Mouse (Mus musculus): Measurements from ENCODE around the gene Ifi205.
"Not testable (repeated sequence)": the region's sequence is repeated elsewhere in the genome, so short reads cannot be mapped to it uniquely, and the experiment has no call there.

The Ifi205 gene

GRCm38 (mm10) chr1:174031698-174032097, at the start of gene Ifi205:
Ifi205 (minus strand) TSS chr1:174031810.
- peak; percentile 97 for DNase-seq

GRCm38 (mm10) chr1:174066305-174066704, 34.7 kb upstream of the Ifi205 start, which contains the start of gene Olfr430:
Olfr430 (plus strand) TSS chr1:174066605.
- DNase-seq, result no peak

- no peak for DNase-seq
Measured at GRCm38 (mm10) chr1:174055248-174055647, 23.6 kb upstream of the Ifi205 start.

GRCm38 (mm10) chr1:174052981-174053380, 21.4 kb upstream of the Ifi205 start:
- no peak for DNase-seq

- peak; percentile 90 for DNase-seq
Measured at GRCm38 (mm10) chr1:174051931-174052536, 20.4 kb upstream of the Ifi205 start.

- no peak for DNase-seq
Measured at GRCm38 (mm10) chr1:174051515-174051914, 19.9 kb upstream of the Ifi205 start.

GRCm38 (mm10) chr1:174050532-174050931, 18.9 kb upstream of the Ifi205 start:
- DNase-seq, result peak; percentile 90

- not testable (repeated sequence) for DNase-seq
Measured at GRCm38 (mm10) chr1:174049357-174049756, 17.7 kb upstream of the Ifi205 start.

GRCm38 (mm10) chr1:174048893-174049292, 17.3 kb upstream of the Ifi205 start, which contains the start of gene Olfr432:
Olfr432 (plus strand) TSS chr1:174049205.
- DNase-seq, result no peak

GRCm38 (mm10) chr1:174048227-174048626, 16.6 kb upstream of the Ifi205 start:
- DNase-seq, result not testable (repeated sequence)

- DNase-seq, result peak; percentile 95
Measured at GRCm38 (mm10) chr1:174044431-174044830, 12.8 kb upstream of the Ifi205 start.

- DNase-seq, result peak; percentile 93
Measured at GRCm38 (mm10) chr1:174042091-174042884, 10.7 kb upstream of the Ifi205 start.

GRCm38 (mm10) chr1:174040523-174041177, 9.0 kb upstream of the Ifi205 start, which contains the start of gene Olfr433:
Olfr433 (plus strand) TSS chr1:174040705.
- peak; percentile 97 for DNase-seq

GRCm38 (mm10) chr1:174038480-174038879, 6.9 kb upstream of the Ifi205 start:
- DNase-seq, result peak; percentile 86

GRCm38 (mm10) chr1:174035841-174036240, 4.2 kb upstream of the Ifi205 start:
- DNase-seq, result no peak

- DNase-seq, result not testable (repeated sequence)
Measured at GRCm38 (mm10) chr1:174007050-174007449, 24.6 kb downstream of the Ifi205 start.

- not testable (repeated sequence) for DNase-seq
Measured at GRCm38 (mm10) chr1:174004352-174005109, 27.1 kb downstream of the Ifi205 start.

- DNase-seq, result no peak
Measured at GRCm38 (mm10) chr1:173995003-173995402, 36.6 kb downstream of the Ifi205 start.

GRCm38 (mm10) chr1:173982694-173983305, 48.8 kb downstream of the Ifi205 start, which contains the start of gene Ifi202b:
Ifi202b (minus strand) TSS chr1:173982744.
- not testable (repeated sequence) for DNase-seq

GRCm38 (mm10) chr1:173981038-173981437, 50.6 kb downstream of the Ifi205 start:
- DNase-seq, result not testable (repeated sequence)

- no peak for DNase-seq
Measured at GRCm38 (mm10) chr1:173977622-173978021, 54.0 kb downstream of the Ifi205 start.

- DNase-seq, result peak; percentile 84
Measured at GRCm38 (mm10) chr1:173973111-173973510, 58.5 kb downstream of the Ifi205 start.

Measured in heart, adult 11 months (tissue).